Mouse (Mus musculus) testis, adult 2 months (tissue): Measurements from ENCODE around the gene Agps. TPM values are rescaled to one million over a fixed set of nuclear protein-coding genes. Genes with fewer than 3 reads are reported as not detected.

ENCODE experiments used
- H3K27ac ChIP-seq: fragments of 200-500 bp; 2 replicates; pipeline ENCODE4 v1.5.1; 2012; ENCODE audit warnings: low read depth, low read length; ENCODE audit not compliant: control insufficient read depth, insufficient read depth
- H3K27me3 ChIP-seq: fragments of 200-500 bp; 2 replicates; pipeline ENCODE4 v1.6.1; 2012; ENCODE audit warnings: mild to moderate bottlenecking, low read length, moderate library complexity; ENCODE audit not compliant: control insufficient read depth, insufficient read depth
- H3K36me3 ChIP-seq: fragments of 200-500 bp; 2 replicates; pipeline ENCODE4 v1.6.1; 2012; ENCODE audit warnings: mild to moderate bottlenecking, low read length; ENCODE audit not compliant: control insufficient read depth, insufficient read depth
- H3K4me1 ChIP-seq: fragments of 200-500 bp; 2 replicates; pipeline ENCODE4 v1.6.1; 2012; ENCODE audit warnings: low read length; ENCODE audit not compliant: control insufficient read depth, insufficient read depth
- H3K4me3 ChIP-seq: fragments of 200-500 bp; 2 replicates; pipeline ENCODE4 v1.5.1; 2012; ENCODE audit warnings: low read depth, mild to moderate bottlenecking, low read length, moderate library complexity, mixed read lengths; ENCODE audit not compliant: control insufficient read depth
- CTCF ChIP-seq: fragments of 200-500 bp; IDR thresholded peaks from 2 replicates; pipeline ENCODE4 v1.5.1; 2012; ENCODE audit warnings: low read depth, mild to moderate bottlenecking, inconsistent platforms, low read length, moderate library complexity; ENCODE audit not compliant: control insufficient read depth, insufficient read depth, insufficient replicate concordance
- POLR2A ChIP-seq: fragments of 200-500 bp; IDR thresholded peaks from 2 replicates; pipeline ENCODE4 v1.6.1; 2012; ENCODE audit warnings: low read depth, mild to moderate bottlenecking, inconsistent platforms, low read length, moderate library complexity; ENCODE audit not compliant: control insufficient read depth
- polyA plus RNA-seq: library from polyadenylated mRNA; depleted of rRNA; stranded (reverse); fragments of >200 nt; gene quantifications from 2 replicates; pipeline ENCODE4 v1.2.3, GENCODE M21; 2012

The Agps gene
- polyA plus RNA-seq, 1 experiment: 1.9 TPM

DNA sequence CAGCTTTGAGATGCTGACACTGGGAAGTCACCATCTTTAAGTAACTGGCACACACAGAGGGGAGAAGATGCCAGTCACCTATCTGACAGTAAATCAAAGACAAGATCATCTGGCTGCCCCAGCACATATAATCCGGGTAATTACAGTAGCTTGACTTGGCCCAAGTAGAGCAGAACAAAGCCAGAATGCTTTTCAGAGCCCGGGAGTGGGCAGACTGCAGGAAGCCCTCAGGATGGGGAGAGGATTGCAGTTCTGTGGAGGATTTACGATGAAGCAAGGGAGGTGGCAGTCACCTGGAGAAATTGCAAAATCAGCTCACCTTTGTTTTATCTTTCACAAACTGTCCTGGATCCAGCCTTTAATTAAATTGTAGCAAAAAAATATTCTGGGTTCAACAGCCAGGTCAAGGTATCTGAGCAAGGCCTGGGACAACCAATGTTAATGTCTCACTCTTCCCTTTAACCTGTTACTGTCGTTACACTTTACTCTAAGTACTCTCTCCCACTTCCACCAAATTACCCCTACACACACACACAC is 33.5 kb upstream of the Agps start:
- Histone ChIP-seq H3K27me3 (no peaks in the 10 kb centered on the region), H3K4me3 (no peak overlapping the region), H3K36me3 (no peaks in the 10 kb centered on the region), H3K27ac (no peak overlapping the region), H3K4me1 (peaks cover 2% of the 10 kb centered on the region)
- no peak for TF ChIP-seq POLR2A
- no peak for TF ChIP-seq CTCF

DNA sequence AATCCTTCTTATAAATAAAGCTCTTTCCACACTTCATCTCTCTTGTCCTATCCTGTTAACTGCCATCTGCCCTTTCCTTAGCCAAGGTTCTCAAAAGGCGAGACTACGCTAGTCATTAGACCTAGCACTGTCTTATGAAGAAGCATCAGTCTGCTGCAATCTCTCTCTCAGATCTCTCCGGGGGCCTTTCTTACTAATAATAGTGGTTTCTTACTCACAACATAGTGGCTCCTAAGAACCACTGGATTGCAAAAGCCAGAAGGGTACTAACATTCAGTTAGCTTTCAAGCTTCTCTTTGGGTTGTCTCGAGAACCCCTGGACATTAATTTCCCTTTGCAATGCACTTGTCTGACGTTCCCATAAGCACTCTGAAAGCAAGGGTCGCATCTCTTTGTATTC is 26.2 kb upstream of the Agps start:
- no peak overlapping the region for H3K27ac ChIP-seq
- H3K4me1 ChIP-seq: peaks cover 2% of the 10 kb centered on the region
- TF ChIP-seq CTCF (no peak), POLR2A (no peak)
- no peaks in the 10 kb centered on the region for H3K36me3 ChIP-seq
- no peaks in the 10 kb centered on the region for H3K27me3 ChIP-seq
- H3K4me3 ChIP-seq: no peak overlapping the region

DNA sequence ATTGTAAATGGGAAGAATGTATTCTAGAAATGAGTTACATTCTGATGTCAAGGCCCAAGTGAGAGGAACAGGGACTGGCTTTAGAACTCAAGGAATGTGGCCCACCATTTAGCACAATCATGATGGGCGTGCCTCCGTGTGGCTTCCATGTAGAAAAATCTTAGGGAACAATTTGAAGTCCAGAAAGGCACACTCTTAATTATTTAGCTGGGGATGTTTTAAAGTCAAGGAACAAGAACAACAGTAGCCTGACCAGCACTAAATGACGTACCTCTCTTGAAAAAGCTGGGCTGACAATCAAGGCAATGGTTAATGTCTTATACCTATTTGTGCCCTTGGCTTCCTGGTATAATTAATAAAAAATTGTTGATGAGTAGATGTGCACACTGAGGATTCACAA is 25.1 kb upstream of the Agps start:
- Histone ChIP-seq H3K4me1 (peaks cover under 1% of the 10 kb centered on the region), H3K27ac (no peak overlapping the region), H3K4me3 (no peak overlapping the region), H3K36me3 (no peaks in the 10 kb centered on the region), H3K27me3 (no peaks in the 10 kb centered on the region)
- no peak for TF ChIP-seq POLR2A
- TF ChIP-seq CTCF: no peak

DNA sequence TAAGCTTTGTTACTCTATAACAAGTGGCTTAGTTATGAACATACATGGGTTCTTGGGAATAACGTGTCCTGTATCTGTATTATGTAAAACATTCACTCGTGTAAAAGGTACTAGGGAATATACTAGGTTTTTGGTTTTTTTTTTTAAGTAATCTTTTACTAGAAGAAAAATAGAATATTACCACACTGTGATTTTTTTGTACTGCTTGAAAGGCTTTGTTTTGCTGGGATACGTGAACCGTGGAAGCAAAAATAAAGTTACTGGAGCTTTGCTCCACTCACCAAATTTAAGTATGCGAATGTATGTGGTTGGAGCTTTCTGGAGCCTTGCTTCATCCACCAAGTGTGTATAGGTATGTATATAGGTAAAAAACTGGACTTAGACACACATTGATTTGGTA is 24.5 kb upstream of the Agps start:
- TF ChIP-seq CTCF (no peak), POLR2A (no peak)
- Histone ChIP-seq H3K4me1 (no peaks in the 10 kb centered on the region), H3K27ac (no peak overlapping the region)

DNA sequence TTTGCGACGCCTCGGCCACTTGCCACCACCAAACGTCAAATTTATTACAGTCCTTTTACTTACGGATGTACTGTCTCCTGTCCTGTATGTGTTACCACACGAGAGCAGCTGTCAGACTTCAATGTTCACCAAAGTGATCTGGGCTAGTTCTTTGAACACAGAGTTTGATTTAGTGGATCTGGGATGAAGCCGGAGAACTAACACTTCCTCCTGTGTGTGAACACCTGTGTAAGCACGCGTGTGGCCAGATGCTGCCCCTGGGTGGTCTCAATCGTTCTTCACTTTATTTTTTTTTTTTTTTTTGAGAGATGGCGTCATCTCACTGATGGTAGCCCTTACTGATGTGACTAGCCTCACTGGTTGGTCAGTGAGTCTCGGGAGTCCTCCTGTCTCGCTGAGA is 17.1 kb upstream of the Agps start:
- no peak overlapping the region for H3K27ac ChIP-seq
- no peaks in the 10 kb centered on the region for H3K36me3 ChIP-seq
- no peak for TF ChIP-seq POLR2A
- no peak for TF ChIP-seq CTCF
- no peak overlapping the region for H3K4me3 ChIP-seq
- no peaks in the 10 kb centered on the region for H3K27me3 ChIP-seq
- H3K4me1 ChIP-seq: peaks cover 3% of the 10 kb centered on the region; the same call in 1 of the 2 replicates

More for the DNA sequence above, 24.5 kb upstream of the Agps start:
- H3K36me3 ChIP-seq: no peaks in the 10 kb centered on the region
- H3K27me3 ChIP-seq: no peaks in the 10 kb centered on the region
- H3K4me3 ChIP-seq: no peak overlapping the region

DNA sequence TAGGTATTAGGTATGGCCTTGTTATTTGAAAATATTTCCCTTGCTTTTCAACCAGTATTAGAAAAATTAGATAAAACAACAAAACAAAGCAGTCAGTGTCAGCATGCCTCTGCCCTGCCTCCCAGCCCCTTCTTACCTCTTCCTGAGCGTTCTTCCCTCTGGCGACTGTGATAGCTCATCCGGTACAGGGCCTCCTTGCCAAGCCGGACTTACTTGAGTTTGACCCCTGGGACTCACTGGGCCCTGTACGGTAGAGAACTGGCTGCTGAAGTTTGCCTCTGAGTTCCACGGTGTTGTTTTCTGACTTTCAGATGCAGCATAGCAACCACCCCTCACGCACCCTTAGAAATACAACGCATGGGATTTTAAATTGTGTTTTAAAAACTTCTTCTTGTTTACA is 16.5 kb upstream of the Agps start:
- Histone ChIP-seq H3K4me3 (peak overlapping the region; percentile 6; the same call in 1 of the 2 replicates), H3K4me1 (peaks cover 3% of the 10 kb centered on the region; the same call in 1 of the 2 replicates), H3K36me3 (no peaks in the 10 kb centered on the region), H3K27ac (no peak overlapping the region), H3K27me3 (no peaks in the 10 kb centered on the region)
- TF ChIP-seq POLR2A: no peak
- no peak for TF ChIP-seq CTCF

DNA sequence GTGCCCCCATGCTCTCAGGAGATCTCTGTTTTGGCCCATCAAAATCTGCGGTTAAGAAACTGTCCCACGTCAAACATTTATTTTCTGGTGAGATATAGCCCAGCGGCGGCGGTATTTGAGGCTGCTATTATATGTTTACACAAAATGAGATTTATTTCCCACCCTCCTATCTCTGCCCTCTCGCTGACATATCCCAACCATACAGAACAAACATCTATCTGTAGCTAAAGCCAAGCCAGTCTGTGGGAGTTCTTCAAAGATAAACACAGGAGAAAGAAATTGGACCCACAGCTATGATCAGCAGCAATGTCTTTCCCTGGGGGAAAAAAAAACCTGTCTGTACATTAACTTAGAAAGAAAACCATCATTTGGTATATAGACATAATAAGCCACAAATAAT is 15.3 kb upstream of the Agps start:
- peaks cover 3% of the 10 kb centered on the region; the same call in 1 of the 2 replicates for H3K4me1 ChIP-seq
- no peak for TF ChIP-seq POLR2A
- no peak for TF ChIP-seq CTCF
- no peaks in the 10 kb centered on the region for H3K36me3 ChIP-seq
- H3K27ac ChIP-seq: no peak overlapping the region
- no peak overlapping the region for H3K4me3 ChIP-seq
- H3K27me3 ChIP-seq: no peaks in the 10 kb centered on the region

DNA sequence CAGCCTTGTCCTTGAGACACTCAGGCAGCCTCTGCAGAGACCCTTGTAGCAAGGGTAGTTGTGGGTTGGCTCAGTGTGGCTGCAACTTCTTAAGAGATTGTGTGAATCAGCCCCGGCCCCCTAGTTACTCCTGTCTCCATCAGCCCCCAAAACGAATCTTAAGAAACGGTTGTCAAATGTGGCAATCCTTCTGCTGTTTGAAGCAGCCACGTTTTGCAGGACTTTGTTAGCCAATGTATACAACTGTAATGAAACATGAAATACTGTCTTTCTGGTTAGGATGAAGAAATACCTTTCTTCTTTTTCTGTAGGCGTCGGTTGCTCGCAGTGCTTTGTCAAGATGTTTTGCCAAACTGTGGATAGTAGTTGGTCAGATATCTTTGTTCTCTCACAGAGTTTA is 13.3 kb upstream of the Agps start:
- no peaks in the 10 kb centered on the region for H3K27me3 ChIP-seq
- no peaks in the 10 kb centered on the region for H3K36me3 ChIP-seq
- H3K4me3 ChIP-seq: no peak overlapping the region
- H3K27ac ChIP-seq: no peak overlapping the region
- peaks cover 3% of the 10 kb centered on the region; the same call in 1 of the 2 replicates for H3K4me1 ChIP-seq
- no peak for TF ChIP-seq POLR2A
- no peak for TF ChIP-seq CTCF
